Mouse (Mus musculus): Measurements from ENCODE around the gene Raver1.

- no peak for TF ChIP-seq POLR2A (IDR thresholded peaks at IDR 0.05; ENCODE audit: low read depth, low read length)
- TF ChIP-seq CTCF (IDR thresholded peaks at IDR 0.05; ENCODE audit: extremely low read depth, insufficient read length, insufficient replicate concordance, low read depth, low read length) = no peak
Observed at GRCm38 (mm10) chr9:21035586-21035985, 56.2 kb downstream of the Raver1 start.
